Mouse (Mus musculus) heart, postnatal 4 days (tissue): ENCODE results near the gene Chn1. TPM values are rescaled to one million over a fixed set of nuclear protein-coding genes. Genes with fewer than 3 reads are reported as not detected.

Source experiments
- DNase-seq: peaks from one replicate; pipeline ENCODE4 v3.0.0; 2021
- total RNA-seq, 2 experiments: library from RNA; stranded (reverse); gene quantifications; 2 replicates each; pipeline ENCODE4 v1.2.3; 2021

Gene Chn1
- total RNA-seq, 2 experiments from 2014 or later: 77.7 to 79.8 TPM

- peak; percentile 36 for DNase-seq
These were observed 29.3 kb downstream of the Chn1 start for GRCm38 (mm10) chr2:73745647-73746374.

- DNase-seq: no peak
These were observed 33.9 kb downstream of the Chn1 start for GRCm38 (mm10) chr2:73741286-73741685.

GRCm38 (mm10) chr2:73727868-73728267 lies 47.3 kb downstream of the Chn1 start:
- DNase-seq: no peak

GRCm38 (mm10) chr2:73724934-73725333 lies 50.2 kb downstream of the Chn1 start:
- no peak for DNase-seq

- peak; percentile 19 for DNase-seq
These were observed 53.3 kb downstream of the Chn1 start for GRCm38 (mm10) chr2:73721821-73722220.

- no peak for DNase-seq
These were observed 62.7 kb downstream of the Chn1 start for GRCm38 (mm10) chr2:73712481-73712880.

GRCm38 (mm10) chr2:73693045-73693444 lies 82.1 kb downstream of the Chn1 start:
- no peak for DNase-seq

GRCm38 (mm10) chr2:73690783-73691604 lies 84.2 kb downstream of the Chn1 start:
- DNase-seq: no peak

- DNase-seq: no peak
These were observed 92.6 kb downstream of the Chn1 start for GRCm38 (mm10) chr2:73682500-73682899.

GRCm38 (mm10) chr2:73680425-73681027 lies 94.6 kb downstream of the Chn1 start:
- DNase-seq: no peak

GRCm38 (mm10) chr2:73668608-73669007 lies 106.5 kb downstream of the Chn1 start:
- DNase-seq: peak; percentile 43

GRCm38 (mm10) chr2:73660566-73661134 lies 114.5 kb downstream of the Chn1 start:
- no peak for DNase-seq

GRCm38 (mm10) chr2:73659726-73660565 lies 115.2 kb downstream of the Chn1 start:
- DNase-seq: peak; percentile 36

- DNase-seq: no peak
These were observed 116.1 kb downstream of the Chn1 start for GRCm38 (mm10) chr2:73659041-73659440.

- DNase-seq: no peak
These were observed 117.2 kb downstream of the Chn1 start for GRCm38 (mm10) chr2:73657961-73658360.

- peak; percentile 13 for DNase-seq
These were observed 118.0 kb downstream of the Chn1 start for GRCm38 (mm10) chr2:73657151-73657550.

GRCm38 (mm10) chr2:73655663-73656062 lies 119.5 kb downstream of the Chn1 start:
- DNase-seq: no peak

GRCm38 (mm10) chr2:73654892-73655243 lies 120.3 kb downstream of the Chn1 start:
- no peak for DNase-seq

- DNase-seq: no peak
These were observed 120.9 kb downstream of the Chn1 start for GRCm38 (mm10) chr2:73654059-73654891.

GRCm38 (mm10) chr2:73637688-73638087 lies 137.5 kb downstream of the Chn1 start:
- no peak for DNase-seq

GRCm38 (mm10) chr2:73636387-73636786 lies 138.8 kb downstream of the Chn1 start:
- no peak for DNase-seq
